Mouse (Mus musculus) frontal cortex, adult (tissue): ENCODE measurements around the gene Mcmbp.
"Not testable (repeated sequence)": the region's sequence is repeated elsewhere in the genome, so short reads cannot be mapped to it uniquely, and the experiment has no call there.

ENCODE experiments used
- ATAC-seq: cut with Nextera tagmentation; 2 replicates; pipeline ENCODE4 v1.9.2; 2017; ENCODE audit warnings: mild to moderate bottlenecking, moderate library complexity, mixed read lengths; ENCODE audit not compliant: low TSS enrichment

The Mcmbp gene

GRCm38 (mm10) chr7:128717991-128718390, 22.3 kb downstream of the Mcmbp start:
- no peak for ATAC-seq

- ATAC-seq, result peak; percentile 81
These were observed 34.6 kb downstream of the Mcmbp start for GRCm38 (mm10) chr7:128705735-128706134.

DNA sequence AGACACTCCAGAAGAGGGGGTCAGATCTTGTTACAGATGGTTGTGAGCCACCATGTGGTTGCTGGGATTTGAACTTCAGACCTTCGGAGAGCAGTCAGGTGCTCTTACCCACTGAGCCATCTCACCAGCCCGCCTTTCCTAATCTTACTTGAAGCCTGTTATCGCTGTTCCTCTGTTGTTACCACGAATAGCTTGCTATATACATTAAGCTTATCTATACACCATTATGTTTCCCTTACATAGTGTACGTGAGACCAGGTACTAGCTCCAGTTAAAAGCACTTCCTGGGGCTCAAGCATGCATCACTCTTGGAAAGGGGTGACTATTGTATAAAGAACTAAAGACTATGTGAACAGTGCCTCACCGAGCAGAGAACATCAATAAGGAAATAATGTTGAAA, 40.3 kb downstream of the Mcmbp start:
- not testable (repeated sequence) for ATAC-seq

DNA sequence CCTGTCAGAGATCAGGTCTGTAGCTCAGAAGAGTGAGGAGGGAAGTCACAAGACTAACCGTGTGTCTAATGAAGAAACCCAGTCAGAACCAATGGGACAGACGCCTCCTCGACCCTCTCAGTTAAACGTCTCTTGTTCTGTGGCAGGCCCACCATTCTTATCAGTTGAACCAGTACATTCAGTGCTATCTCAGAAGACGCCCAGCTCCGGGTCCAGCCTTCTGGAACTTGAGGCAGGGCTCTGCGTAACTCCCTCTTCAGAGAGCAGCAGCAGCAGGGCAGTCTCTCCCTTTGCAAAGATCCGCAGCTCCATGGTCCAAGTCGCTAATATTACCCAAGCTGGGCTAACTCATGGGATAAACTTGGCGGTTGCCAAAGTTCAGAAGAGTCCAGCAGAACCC, 45.4 kb downstream of the Mcmbp start:
- ATAC-seq, result no peak

GRCm38 (mm10) chr7:128692163-128692562, 48.1 kb downstream of the Mcmbp start:
- no peak for ATAC-seq

GRCm38 (mm10) chr7:128690796-128691195, 49.5 kb downstream of the Mcmbp start:
- peak; percentile 77 for ATAC-seq

GRCm38 (mm10) chr7:128690070-128690469, 50.2 kb downstream of the Mcmbp start:
- peak; percentile 66 for ATAC-seq

- no peak for ATAC-seq
These were observed 50.9 kb downstream of the Mcmbp start for GRCm38 (mm10) chr7:128689347-128689746.

DNA sequence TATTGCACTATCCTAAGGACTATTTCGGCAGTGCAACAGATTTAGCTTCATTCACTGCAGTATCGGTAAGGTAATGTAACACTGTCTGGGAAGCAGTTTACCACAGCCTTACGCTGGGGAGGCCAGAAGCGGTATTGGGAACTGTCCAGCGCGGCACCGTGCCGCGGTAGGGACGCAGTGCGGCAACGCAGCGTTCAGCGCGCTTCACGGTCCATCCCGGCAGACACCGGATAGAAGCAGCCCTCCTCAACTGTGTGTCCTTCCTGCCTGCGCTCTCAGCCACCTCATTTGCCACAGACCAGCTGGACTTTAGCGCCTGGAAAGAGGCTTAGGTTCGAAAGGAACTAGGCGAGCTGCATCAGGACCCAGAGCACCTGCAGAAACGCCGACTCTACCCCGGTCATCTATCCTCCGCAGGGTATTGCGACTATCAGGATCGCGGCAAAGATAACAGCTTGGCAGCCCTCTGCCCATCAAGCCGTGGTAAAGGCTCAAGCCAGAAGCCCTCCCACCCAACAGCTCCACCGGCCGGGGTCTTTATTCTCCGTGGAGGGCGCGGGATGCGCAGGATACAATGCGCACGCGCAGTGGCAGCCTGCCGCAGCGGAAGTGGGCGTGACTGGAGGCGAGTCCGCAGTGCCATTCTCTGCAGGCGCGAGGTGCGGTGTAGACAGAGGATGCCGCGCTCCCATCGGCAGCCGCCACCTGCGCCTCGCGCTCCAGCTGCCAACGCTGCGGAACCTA, 52.3 kb downstream of the Mcmbp start:
- ATAC-seq, result peak; percentile 11; the same call in 1 of the 2 replicates

DNA sequence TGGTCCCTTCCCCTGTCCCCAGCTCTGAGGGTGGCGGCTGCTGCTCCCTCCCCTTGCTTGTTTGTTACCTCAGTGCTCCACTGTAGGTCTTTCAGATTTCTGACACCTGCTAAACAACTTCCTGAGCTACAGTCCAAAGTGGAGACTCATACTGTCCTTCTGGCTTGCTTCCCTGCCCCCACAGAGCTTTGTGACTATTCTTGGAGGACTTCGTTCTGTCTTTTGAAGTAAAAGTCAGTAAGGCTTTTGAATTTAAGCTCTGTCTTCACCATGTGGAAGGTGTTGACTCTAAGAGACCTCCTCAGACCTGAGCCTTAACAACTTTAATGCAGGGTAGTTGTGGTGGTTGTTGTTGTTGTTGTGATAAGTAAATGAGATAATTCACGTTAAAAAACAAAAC, 61.7 kb downstream of the Mcmbp start:
- ATAC-seq, result no peak

DNA sequence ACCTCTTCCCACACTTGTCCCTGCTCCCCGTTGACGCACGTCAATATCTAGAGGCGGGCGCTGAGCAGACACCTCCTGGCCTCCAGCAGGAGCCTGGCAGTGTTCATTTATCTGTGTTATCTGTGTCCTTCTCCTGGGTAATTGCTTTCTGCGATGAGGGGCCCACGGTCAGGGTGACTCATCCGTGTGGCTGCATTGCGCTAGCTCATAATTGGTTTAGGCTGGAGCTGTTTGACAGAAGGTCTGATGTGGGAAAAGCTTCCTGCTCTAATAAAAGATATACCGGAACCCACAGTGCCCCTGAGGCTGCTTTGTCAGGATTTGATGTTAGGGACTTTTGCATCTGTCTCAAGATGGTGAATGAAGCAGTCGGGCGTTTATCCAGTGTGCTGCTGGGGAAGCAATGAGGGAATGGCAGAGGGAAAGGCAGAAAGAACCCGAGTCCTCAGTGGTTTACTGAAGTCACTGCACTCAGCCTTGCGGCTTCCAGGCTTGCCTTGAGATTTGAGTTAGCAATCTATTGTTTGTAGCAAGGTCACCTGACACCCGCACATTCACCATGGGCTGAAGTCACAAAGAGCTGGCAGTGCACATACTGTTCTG, 67.8 kb downstream of the Mcmbp start:
- ATAC-seq, result peak; percentile 68; the same call in 1 of the 2 replicates

- peak; percentile 91 for ATAC-seq
These were observed 68.3 kb downstream of the Mcmbp start for GRCm38 (mm10) chr7:128671952-128672351.

GRCm38 (mm10) chr7:128668831-128669230, 71.5 kb downstream of the Mcmbp start:
- ATAC-seq, result no peak

DNA sequence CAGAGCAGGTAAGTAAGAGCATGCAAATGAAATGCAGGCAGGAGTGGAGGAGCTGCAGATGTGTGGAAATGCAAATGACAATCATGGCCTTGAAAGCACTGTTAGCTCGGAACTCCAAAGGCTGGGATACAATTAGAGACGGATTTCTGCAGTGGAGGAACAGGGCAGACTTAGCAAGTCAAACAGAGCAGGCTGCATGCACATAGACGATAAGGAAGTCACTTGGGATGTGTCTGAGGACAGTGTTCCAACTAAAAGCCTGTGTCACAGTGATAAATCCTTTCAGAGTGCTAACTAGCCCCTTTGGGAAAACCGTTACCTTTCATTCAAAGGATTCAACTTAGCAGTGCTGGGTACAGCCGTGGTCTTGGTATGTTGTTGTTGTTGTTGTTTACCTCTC, 72.5 kb downstream of the Mcmbp start:
- ATAC-seq, result peak; percentile 14; the same call in 1 of the 2 replicates

- ATAC-seq, result no peak
These were observed 75.4 kb downstream of the Mcmbp start for GRCm38 (mm10) chr7:128664861-128665377.

- no peak for ATAC-seq
These were observed 76.4 kb downstream of the Mcmbp start for GRCm38 (mm10) chr7:128663906-128664305.

GRCm38 (mm10) chr7:128656970-128657369, 83.3 kb downstream of the Mcmbp start:
- ATAC-seq, result no peak
